Mouse (Mus musculus) ovary, postnatal 10 days (tissue): ENCODE data around the gene Ccl5.

Experiments used
- DNase-seq: peaks from one replicate; pipeline ENCODE4 v3.0.0; 2022; ENCODE audit warnings: low spot score

Ccl5 gene

GRCm38 (mm10) chr11:83538705-83539314 lies 8.5 kb upstream of the Ccl5 start:
- DNase-seq, result no peak

DNA sequence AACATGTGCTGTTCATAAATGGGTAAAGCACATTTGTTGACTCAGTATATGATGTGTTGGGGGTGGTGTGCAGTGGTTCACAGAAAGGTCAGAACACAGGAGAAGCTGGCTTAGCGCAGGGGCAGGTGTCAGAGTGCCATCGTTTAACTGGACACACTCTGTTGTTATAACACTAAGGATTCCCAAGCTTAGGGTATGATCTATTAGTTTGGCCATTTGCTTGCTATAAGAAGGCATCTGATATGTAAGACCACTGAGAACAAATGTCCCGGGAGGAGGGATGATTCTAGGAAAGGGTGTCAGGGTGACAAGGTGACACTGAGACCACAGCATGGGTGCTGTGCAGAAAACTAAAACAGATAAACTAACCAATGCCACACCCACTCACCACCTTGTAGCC lies 6.5 kb upstream of the Ccl5 start:
- DNase-seq, result no peak

DNA sequence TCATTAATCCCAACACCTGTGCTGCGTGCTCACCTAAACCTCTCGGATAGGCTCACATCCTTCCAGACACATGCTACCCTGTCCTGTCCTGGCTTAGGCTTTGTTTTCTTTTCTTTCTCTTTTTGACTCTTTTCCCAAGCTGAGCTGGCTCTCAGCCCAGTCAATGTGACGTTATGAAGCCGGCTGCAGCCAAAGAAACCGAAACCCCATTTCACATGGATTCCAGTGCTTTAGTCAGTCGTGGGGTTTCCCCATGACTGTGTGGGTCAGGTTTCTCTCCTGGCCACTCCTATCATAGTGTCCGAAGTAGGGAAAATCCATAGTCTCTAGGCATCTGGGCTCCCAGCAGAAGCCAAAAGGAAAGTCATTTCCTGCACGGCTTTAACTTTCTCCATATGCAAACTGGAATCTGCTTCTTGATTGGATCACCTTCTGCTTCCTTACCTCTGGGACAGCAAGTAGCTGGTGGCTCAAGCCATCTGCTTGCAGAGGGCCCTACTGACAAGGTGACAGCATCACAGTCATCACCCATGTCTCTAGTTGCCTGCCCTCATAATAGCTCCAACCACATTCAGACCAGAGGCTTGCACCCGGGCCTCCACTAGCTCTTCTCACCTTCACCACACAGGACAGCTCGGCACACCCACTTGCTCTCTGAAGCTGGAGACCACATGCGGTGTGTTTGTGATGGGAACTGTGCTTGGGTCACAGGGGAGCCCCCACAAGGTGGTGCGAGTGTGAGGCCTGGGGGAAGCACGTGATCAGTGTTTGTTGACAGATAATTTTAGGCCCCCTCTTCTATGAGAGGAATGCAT lies 4.5 kb upstream of the Ccl5 start:
- DNase-seq, result peak; percentile 66

DNA sequence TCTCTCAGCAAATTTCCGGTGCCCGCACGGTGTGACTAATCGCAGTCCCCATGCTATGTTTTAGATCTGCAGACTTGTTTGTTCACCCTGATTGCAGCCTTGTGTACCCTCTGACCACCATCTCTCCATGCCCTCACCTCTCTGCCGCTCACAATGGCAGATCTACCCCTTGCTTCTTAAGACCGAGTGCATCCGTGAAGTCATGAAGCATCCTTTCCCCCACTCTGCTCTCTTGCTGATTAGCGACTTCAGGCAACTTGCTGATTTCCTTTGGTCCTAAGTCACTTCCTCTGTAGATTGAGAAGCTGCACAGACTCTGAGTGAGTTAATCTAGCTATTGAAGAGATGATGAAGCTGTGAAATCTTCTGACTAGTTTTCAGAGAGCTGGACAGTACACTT lies 3.8 kb upstream of the Ccl5 start:
- no peak for DNase-seq

- no peak for DNase-seq
These were observed 2.9 kb upstream of the Ccl5 start for GRCm38 (mm10) chr11:83533192-83533591.

- no peak for DNase-seq
These were observed 1.3 kb downstream of the Ccl5 start for GRCm38 (mm10) chr11:83529024-83529423.

- DNase-seq, result no peak
These were observed 8.2 kb downstream of the Ccl5 start, which contains the start of gene Heatr9 for GRCm38 (mm10) chr11:83522075-83522474. Gene Heatr9, minus strand, starts transcription at chr11:83522175.

DNA sequence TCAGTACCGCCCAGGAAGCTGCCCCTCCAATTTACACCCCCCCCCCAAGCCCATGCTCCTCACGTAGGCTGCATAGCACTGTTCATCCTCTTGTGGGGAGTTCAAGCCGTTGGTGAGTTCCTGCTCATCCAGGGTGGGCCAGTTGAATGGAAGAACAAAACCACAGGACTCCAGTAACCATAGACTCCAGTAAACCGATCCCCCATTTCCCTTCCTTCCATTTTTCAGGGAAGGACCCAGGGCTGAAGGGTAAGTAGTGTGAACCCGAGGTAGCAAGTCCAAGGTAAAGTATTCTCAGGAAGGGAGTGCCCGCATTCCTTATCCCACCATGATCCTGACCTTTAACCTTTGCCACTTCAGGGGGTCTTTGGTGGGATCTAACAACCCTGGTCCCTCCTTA lies 11.9 kb downstream of the Ccl5 start:
- no peak for DNase-seq

DNA sequence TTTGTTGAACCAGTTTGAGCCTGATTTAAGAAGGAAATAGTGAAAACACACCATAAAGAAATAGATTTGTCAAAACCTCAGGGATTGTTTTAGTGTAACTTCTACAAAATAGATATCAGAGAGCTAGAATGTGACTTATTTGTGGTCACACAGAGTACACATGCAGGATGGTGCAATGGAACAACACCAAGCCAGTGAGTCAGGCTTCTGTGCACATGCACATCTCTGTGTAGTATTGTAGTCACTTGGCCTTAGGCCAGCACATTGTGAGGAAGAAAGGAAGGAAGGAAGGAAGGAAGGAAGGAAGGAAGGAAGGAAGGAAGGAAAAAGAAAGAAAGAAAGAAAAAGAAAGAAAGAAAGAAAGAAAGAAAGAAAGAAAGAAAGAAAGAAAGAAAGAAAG lies 13.2 kb downstream of the Ccl5 start:
- DNase-seq, result no peak

DNA sequence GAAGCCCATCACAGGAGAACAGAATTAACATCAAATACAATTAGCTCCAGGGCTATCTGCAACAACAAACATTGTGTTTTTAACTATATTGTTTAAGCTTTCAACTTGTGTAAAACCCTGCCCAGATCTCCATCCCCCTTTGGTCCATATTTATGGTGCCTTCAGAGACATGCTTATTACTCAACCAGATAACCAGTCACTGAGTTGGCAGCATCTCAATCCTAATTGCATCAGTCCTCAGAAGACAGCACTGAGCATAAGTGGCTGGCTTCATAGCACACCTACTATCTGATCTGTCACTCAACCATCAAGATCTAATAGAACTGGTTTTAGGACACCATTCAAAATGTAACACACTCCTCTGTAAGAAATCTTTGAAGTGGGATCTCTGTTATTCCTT lies 20.8 kb downstream of the Ccl5 start:
- DNase-seq, result no peak

DNA sequence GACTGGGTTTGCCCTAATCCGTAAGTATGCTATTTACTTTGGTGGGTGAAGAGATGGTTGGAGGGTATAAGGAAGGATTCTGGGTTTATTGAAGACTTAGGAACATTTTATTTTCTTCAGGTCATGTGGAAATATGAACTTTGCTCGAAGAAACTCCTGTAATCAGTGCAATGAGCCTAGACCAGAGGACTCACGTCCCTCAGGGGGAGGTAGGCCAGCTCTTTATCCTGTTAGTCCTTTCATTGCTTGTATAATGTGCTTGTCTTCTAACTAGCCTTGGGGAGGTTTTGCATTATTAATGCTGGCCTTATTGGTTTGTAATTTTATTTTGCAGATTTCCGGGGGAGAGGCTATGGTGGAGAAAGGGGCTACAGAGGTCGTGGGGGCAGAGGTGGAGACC lies 26.0 kb downstream of the Ccl5 start:
- no peak for DNase-seq

DNA sequence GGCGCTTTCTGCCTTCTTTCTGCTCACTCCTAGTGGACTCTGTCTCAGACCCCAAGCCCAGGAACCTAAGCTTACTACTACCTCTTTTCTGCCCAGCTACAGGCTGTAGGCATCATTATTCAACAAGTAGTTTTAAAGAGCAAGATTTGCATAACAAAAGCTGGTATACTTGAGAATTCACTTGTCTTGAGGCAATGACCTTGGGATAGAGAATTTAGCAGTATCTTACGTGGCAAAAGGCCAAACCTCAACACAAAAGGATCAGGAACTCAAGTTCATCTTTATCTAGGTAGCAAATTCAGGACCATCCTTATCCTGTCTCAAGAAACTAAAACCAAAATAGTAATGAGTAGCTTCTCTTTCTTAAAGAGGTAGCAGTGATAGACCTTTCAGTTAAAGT lies 34.7 kb downstream of the Ccl5 start:
- DNase-seq, result no peak

GRCm38 (mm10) chr11:83491488-83491887 lies 38.8 kb downstream of the Ccl5 start:
- no peak for DNase-seq
